Mouse (Mus musculus): Measurements from ENCODE around the gene Gpd2.

Gpd2 gene

DNA sequence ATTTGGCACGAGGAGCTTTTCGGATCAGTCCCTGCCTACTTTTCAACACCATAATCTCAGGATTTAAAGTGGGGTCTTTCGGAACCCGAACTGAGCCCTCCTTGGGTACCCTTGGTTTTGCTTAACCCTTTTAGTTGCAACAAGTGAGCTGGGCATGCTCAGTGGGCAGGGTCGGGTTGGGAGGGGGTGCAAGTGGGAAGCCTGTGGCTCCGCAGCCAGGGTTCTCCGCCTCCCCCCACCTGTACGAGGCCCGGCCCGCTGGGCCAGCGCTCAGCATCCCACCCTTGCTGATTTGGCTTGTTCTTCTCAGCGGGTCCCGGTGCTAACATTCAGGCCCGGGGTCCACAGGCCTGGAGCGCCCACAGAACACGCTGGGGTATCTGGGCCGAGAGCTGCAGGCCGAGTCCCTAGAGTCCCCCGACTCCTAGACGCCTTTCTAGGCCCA lies at the start of gene Gpd2:
Gpd2 (plus strand) TSS at position 161 of the 445 bp plus-strand sequence.
- no peak for DNase-seq

DNA sequence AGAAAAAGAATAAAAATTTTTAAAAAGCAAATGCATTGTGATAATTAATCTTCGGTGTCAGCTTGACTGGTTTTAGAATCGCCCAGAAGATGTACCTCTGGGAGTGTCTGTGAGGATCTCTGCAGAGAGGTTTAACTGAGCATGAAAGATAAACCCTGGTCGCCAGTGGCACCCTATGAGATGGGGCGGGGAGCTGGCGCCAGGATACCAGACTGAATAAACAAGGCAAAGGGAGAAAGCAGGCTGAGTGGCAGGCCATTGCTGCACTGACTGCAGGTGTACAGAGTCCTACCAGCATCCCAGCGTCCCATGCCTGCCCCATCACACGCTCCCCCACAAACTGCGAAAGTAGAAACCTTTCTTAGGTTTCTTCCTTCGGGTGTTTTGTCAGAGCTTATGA lies 49.2 kb upstream of the Gpd2 start:
- DNase-seq, result no peak

DNA sequence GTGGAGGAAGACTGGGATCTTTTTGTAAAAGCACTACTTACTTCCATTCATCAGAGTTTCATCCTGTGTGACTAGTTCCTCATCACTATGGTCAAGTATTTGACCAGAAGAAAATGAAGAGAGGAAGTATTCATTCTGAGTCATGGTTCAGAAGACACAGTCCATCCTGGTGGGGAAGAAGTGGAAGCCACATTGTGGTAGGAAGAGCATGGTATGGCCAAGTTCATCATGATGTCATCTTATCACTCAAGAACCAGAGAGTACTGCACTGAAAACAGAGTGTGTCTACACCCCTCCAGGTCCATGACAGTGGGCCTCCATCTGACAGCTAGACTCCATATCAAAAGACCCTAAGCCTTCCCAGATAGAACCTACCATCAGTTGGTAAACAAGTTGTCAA lies 46.6 kb upstream of the Gpd2 start:
- DNase-seq, result no peak

DNA sequence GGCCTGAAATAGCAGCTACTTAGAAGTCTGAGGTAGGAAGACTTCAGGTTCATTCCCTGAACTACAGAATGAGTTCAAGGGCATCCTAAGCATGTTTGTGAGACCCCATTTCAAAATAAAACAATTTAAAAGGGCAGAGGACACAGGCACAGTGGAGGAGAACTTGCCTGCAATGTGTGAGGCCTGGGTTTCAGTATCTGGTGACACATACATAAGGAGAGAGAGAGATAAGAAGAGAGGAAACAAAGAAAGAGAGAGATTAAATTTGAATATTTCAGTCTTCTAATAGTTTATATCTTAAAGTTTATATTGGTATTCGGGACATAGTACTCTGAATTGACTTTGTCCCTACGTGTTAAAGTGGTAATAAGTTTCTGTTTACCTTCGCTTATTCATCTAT lies 38.4 kb upstream of the Gpd2 start:
- no peak for DNase-seq

DNA sequence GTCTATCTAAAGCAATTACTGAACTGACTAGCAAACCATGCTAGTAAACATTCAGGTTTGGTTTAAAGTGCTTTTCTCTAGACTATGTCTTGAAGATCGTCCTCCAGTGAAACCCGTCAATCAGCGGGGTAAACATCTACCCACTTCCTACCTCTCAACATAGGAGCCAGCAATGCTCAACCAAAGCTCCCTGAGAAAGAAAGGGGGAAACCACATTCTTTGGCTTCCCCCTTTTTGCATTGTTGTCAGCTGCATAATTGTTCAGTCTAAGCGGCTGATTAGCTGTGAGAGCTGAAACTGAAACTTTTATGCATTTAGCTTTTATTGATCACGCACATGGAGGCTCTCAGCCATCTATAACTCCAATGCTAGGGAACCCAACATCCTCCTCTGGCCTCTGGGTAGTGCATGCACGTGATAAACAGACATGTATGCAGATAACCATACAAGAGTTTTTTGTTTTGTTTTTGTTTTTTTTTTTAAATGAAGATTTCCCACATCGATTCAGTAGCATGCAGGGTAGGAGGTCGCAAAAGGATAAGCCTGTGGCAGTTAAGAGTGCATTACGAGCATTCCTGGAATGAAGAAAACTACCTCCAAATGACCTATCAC lies 28.9 kb upstream of the Gpd2 start:
- DNase-seq, result no peak

DNA sequence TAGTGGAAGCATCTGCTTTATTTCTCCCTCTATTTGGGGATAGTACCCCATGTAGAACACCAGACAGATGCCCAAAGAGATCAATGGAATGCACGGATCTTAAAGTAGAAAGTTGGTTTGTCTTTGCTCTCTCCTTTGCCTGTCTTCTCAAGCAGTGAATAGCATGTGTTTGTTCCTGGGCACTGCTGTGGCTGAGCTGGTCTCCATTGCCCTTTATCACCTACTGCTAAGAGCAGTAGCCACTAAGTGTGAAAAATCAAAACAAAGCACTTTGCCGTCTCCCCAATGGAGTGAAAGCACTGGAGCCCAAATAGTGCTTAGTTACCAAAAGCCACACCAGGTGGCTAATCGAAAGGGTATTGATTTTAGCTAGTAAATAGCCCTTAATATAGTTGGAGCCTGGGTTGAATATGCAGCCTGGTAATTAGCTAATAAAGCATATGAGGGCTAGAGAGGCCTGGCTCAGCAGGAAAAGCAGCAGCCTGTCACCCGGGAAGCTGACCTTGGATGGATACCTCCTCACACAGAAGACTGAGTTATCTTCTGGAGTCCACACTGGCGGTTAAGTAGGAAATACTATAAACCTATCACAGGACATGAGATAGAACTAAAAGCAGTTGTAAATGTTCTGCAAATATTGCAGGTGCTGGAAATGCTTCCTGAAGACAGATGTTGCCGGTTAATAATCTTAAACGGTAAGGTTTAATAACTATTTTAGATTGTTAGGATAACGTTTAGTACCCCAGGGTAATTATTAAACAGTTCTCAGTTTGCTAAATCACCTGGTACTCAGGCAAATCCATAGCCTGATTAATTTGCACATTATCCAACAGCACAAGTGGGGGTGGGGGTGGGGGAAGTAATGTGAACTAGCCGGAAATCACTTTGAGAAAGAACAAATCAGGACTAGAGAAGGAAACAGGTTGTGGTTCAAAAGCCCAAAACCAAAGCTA lies 26.1 kb upstream of the Gpd2 start:
- DNase-seq, result no peak

DNA sequence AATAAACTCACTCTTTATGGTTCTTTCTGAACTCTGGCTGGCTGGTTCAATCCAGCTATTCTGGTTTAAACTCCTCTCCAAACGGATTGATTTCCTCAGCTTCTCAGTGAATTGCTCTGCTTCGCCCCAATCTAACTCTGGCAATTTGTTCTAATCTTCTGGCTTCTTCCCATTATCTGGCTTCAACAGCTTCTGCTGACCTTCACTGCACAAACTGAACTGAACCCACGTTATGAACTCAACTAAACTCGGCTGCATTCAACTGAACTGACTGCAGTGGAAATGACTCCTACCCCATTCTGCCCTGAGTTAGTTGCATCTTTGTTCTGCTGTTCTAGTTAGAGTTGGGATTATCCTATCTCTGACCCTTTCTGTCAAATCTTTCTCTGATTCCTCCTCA lies 24.1 kb upstream of the Gpd2 start:
- DNase-seq, result no peak

DNA sequence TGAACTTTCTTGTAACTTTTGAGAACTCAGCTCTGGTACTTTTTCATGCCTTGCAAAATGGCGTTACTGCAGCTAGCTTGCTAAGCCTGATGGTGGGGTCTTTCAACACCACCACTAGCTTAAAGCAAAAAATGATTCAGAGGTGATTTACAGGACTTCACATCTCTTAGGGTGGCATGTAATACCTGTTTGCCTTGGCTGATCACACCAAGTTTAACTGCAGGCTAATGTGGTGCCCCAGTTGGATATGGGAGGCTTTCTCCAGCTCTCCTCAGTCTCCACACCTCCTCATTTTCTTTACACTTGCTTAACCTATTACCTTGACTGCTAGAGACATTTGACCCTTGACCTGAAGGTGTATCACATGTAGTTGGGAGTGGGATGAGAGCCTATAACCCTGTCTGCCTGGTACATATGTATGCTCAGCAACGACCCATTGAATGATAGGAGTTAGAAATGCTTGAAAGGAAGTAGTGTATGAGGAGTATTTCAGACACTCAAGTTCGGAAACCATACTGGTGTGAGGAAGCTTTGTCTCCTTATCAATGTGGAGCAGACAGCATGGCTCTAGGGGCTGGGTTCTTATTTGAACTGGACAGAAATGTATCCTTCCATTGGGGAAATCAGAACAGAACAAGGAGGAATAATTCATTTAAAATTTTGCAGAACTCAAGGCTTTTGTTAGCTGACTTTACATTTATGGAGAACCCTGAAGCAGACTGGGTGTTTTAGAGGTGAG lies 14.0 kb upstream of the Gpd2 start:
- DNase-seq, result no peak

DNA sequence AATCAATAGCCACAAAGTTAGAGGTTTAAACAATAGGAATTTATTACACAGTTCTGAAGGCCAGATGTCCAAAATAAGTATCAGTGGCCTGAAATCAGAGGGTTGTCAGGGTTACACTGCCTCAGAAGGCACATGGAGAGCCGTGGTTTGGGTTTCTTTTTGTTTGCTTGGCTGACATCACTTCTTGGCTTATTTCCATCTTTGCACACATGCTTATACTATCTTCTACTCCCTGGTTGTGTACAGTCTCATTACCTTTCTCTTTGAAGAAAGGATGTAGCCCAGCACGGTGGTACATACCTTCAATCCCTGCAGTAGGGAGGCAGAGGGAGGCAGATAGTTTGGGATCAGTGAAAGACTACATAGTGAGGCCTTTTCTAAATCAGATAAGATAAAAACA lies 12.2 kb upstream of the Gpd2 start:
- no peak for DNase-seq

DNA sequence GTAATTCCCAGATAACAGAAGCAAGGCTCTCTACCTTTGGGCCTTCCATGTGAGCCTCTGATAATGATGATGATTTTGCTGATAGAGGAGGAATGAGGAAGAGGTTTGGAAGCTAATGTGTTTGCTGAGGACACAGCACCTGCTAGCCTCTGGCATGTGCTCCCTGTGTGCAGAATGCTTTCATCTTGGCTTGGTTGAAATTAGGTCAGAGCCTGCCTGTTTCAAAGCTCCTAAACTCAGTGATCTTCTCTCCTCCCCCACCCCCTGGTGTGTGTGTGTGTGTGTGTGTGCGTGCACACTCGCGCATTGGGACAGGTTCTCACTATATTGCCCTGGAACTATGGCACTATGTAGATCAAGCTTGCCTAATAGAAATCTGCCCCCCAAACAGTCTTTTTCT lies 10.0 kb upstream of the Gpd2 start:
- no peak for DNase-seq

DNA sequence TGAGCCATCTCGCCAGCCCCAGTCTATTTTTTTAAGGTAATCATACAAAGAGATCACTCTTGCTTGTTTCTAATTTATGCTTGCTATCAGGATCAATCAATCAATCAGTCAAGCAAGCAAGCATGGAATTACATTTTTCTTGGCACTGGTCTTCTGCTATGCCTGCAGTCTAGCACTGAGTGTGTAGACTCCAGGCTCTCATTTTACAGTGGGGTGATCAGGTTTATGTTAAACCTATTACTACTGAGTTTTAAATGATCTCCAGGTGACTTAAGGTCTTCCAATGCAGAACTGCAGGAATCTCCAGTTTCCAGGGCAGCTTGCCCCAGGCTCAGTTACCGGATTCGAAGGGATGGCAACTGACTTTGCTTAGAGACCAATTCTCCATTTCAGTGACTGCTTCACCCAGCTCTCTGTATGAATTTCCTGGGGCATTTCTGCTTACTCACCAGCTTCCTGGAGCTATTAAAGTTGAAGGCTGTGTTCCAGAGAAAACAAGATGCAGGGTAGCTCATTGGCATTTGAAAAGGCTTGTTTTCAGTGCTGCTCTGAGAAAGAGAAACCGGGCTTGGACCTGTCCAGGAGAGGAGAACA lies 7.7 kb upstream of the Gpd2 start:
- DNase-seq, result no peak

DNA sequence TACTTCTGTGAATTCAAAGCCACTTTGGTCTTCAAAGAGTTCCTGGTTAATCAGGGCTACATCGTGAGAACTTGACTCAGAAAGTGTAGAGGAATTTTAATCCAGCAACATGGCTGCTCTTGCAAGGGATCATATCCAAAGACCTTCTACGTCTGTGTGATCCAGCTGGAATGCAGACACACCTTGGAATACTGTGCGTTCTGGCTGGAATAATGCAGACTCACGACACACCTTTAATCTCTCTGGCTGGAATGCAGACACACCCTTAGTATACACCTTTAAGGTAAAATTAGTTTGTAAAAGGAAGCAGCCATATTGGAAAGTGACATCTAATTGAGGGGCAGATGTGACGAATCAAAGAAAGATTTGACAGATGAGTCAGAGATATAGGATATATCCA lies 6.0 kb upstream of the Gpd2 start:
- DNase-seq, result no peak

DNA sequence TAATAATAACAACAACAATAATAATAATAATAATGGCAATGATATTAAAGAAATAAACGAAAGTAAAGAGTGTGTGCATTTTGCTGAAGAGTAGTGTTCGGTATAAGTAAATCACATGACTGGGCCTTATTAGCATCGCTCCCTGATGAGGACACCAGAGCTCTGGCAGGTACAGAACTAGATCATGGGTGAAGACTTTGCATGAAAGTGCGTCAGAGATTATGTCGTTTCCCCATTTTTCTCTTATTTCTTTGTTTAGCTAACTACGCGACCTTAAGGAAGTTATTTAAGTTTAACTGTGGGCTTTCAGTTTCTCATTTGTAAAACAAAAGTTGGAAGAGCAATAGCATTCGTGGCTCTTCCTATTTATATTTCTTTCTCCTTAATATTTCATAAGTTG lies 5.1 kb upstream of the Gpd2 start:
- no peak for DNase-seq

DNA sequence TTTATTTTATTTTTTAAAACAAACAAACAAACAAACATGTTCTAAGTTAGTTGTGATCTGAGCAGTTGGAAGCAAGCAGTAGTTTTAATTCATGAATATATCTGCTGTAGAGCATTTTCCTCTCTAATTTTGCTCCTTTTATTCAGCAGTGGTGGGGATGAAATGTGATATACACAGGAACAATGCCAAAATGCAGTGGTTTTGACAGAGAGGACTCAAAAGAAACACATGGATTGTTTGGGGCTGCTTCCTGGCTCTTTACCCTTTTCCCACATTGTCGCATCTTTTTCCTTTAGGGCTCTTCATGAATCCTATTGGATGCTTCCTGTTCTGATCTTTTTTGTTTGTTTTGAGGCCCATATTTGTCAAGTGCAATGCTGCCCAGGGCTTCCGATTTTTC lies 1.2 kb upstream of the Gpd2 start:
- no peak for DNase-seq

DNA sequence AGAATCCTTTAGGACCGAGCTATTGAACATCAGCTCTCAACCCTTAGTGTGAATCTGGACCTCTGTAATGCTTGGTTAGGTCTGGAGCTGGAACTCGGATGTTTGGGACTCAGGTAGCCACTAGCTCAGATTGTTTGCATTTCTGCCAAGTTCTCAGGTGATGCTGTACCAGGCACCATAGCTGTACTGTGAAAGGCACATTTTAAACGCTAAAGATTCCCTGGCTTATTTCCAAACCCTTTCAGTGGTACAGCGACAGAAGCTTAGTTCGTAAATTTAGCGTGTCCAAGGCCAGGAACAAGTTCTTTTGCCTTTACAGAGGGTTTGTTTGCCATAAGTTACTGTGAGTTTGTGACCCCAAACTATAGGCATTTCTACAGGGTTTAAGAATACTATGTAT lies 409 bp upstream of the Gpd2 start:
- DNase-seq, result no peak

DNA sequence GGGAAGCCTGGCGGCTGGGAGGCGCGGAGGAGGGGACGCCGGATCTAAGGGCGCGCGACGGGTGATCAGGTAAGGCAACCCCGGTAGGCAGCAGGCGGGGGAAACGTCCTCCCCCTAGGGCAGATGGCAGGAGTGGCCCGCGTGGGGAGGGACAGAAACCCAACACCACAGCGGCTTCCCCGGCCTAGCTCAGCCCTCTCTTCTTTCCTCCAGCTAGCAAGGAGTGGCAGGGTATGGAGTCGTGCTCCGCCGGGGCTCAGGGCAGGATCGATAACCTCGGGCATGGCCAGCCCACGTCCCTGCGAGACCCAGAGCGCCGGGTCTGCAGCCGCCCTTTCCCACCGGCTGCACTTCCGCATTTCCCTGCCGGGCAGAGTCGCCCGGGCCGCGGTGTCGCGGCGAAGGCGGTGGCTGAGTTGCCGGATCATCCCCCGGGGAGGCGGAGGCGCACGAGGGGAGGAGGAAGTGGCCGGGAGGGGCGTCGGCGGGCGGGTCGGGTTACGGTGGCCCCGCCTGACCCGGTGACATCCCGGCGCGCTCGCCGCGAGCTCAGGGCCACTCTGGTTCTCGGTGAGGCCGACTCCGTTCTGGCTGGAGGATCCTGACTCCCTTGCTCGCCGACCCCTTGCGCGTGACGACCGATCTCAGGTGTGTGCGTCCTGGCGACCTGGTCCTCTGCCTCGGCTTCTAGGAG lies 632 bp downstream of the Gpd2 start:
- DNase-seq, result peak; percentile 94

DNA sequence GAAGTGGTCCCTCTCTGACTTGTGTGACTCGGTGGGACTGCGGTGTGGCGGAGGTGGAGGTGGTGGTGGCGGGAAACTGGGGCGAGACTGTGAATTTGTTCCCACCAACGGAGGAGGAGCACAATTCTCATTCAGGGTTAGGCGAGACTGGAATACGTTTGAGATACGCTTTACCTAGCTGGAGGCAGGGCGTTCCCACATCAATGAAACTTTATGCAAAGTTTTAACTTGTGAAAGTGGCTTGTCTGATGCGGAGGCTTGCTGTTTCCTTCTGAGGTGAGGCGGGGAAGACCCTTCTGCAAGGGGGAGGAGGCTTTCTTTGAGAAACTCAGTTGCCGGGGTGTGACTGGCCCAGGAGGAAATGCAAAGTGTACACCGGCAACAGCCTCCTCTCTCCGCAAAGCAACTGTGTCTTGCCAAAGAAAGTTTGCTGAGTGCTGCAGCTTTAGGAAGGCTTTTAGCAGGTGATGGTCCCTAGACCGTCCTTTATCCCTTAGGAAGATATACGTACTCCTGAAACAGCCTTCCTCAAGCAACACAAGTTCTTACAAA lies 1.3 kb downstream of the Gpd2 start:
- DNase-seq, result peak; percentile 29

DNA sequence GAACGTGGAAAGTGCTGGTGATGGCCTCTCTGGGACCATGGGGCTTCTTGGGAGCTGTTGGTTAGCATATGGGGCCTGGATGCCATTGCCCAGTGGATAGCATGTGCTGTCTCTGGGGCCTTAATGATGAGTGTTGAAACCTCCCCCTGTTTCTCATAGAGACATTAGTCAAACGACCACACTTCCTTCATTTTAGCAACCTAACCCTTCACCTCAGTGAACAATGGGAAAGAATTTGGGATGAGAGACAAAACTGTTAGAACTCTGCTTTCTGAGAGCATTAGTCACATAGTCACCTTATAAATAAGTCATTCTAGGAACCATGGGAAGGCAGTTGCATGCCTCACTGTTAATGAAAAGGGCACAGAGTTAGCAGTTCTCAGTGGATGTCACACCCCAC lies 1.9 kb downstream of the Gpd2 start:
- no peak for DNase-seq

DNA sequence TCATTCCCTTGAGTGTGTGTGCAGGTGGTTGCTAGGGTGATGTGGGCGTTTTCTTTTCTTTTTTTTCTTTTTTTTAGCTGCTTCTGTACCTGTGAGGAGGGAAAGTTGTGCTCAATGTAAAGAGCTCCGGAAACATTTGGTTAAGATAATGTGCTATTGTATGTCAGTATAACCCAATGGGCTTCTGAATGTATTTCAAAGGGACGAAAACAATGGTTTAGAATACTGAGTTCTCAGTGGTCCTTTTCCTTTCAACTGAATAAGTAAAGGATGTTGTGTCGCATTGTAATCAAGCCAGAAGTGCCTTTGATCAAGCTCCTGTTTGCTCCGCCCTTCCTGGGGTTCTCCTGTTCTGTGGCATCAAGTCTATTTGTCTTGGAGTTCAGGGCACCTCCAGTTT lies 6.6 kb downstream of the Gpd2 start:
- no peak for DNase-seq

DNA sequence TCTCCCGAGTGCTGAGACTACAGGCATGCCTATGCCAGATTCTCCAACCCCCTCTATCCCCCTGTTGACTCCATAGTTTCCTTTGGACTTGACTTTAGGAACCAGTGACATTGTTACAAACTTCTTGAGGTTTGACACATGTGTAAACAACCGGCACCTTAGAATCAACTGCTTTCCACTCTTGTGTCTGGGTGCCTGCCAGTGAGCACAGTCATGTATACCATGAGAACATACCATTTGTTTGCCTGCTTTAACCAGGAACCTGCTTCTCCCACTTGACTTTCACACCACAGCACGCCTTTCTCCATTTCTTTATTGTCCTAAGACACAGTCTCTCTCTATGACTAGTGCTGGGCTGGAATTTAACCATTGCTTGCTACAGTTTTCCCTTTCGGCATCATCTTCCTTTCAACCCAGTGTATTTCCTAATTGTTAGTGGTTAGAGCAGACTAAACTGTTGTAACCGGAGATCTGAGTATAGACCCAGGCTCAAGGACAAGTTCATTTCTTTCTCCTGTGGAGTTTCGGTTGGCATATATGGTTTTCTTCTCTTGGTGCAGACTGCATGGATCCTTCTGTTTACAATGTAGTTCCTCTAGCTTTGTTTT lies 8.4 kb downstream of the Gpd2 start:
- peak; percentile 7 for DNase-seq

DNA sequence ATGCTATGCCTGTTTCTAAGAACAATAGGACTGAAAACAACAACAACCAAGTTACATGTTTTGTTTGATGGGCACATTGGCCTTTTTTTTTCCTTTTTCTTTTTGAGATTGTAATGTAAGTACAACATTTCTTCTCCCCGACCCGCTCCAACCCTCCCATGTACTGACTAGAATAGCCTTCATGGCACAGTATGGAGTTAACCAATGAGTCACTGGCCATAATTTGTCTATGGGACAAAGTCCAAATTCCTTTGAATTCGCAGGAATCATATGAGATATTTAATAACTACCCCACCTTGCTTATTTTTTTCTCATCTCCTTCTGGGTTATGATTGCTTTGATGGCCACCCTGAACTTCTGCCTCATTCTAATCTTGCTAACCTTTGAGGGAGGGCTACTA lies 12.7 kb downstream of the Gpd2 start:
- no peak for DNase-seq
